Mouse (Mus musculus) G1E (cell line): ENCODE results near the gene Ube2cbp. TPM values are rescaled to one million over a fixed set of nuclear protein-coding genes. Genes with fewer than 3 reads are reported as not detected.

Source experiments
- ATAC-seq: 2 replicates; pipeline ENCODE4 v1.8.0; 2016; ENCODE audit warnings: mild to moderate bottlenecking; ENCODE audit not compliant: insufficient number of reproducible peaks, poor library complexity, low FRiP score, severe bottlenecking; ENCODE audit errors: extremely low read depth
- DNase-seq: peaks from one replicate; pipeline ENCODE4 v3.0.0; 2012; ENCODE audit warnings: low spot score
- H3K27me3 ChIP-seq: 2 replicates; pipeline ENCODE4 v1.6.1; 2012; ENCODE audit warnings: mild to moderate bottlenecking, low read length, inconsistent platforms; ENCODE audit not compliant: insufficient read depth
- H3K36me3 ChIP-seq: replicated peaks from 2 replicates; pipeline ENCODE3; 2012; ENCODE audit warnings: mild to moderate bottlenecking, inconsistent platforms
- H3K4me1 ChIP-seq: 2 replicates; pipeline ENCODE4 v1.6.1; 2012; ENCODE audit warnings: low read depth, low read length, inconsistent platforms, mixed read lengths; ENCODE audit not compliant: insufficient read depth
- H3K4me3 ChIP-seq: 2 replicates; pipeline ENCODE4 v1.5.1; 2012; ENCODE audit warnings: low read depth, mild to moderate bottlenecking, inconsistent platforms, low read length, moderate library complexity, mixed read lengths
- H3K9me3 ChIP-seq: replicated peaks from 2 replicates; pipeline ENCODE4 v1.6.1; 2012; ENCODE audit warnings: inconsistent platforms
- CTCF ChIP-seq: IDR thresholded peaks from 2 replicates; pipeline ENCODE4 v1.5.1; 2012; ENCODE audit warnings: low read depth, low read length, inconsistent platforms, mixed read lengths
- GATA1 ChIP-seq: IDR thresholded peaks from 2 replicates; pipeline ENCODE4 v1.6.1; 2012; ENCODE audit warnings: borderline replicate concordance, low read length, inconsistent platforms, mixed read lengths
- GATA2 ChIP-seq: IDR thresholded peaks from 2 replicates; pipeline ENCODE4 v1.6.1; 2012; ENCODE audit warnings: low read depth, low read length, inconsistent platforms, borderline replicate concordance
- POLR2AphosphoS5 ChIP-seq: IDR thresholded peaks from 2 replicates; pipeline ENCODE4 v1.6.1; 2012; ENCODE audit warnings: low read depth, low read length, inconsistent platforms; ENCODE audit not compliant: insufficient replicate concordance
- TAL1 ChIP-seq: conservative IDR thresholded peaks from 2 replicates; pipeline ENCODE4 v1.6.1; 2012; ENCODE audit warnings: low read depth, low read length, inconsistent platforms, mixed read lengths
- polyA plus RNA-seq: library from polyadenylated mRNA; stranded (reverse); fragments of >175 nt; gene quantifications from 2 replicates; pipeline ENCODE4 v1.2.3, GENCODE M21; 2012
- total RNA-seq, 2 experiments: library from RNA; stranded (forward) in 1 of 2; stranded (reverse) in 1 of 2; fragments of 200-1000 nt in 1 of 2; fragments of >200 nt in 1 of 2; fragmentation: Nextera tagmentation in 1 of 2; gene quantifications; 2 replicates each; pipeline ENCODE4 v1.2.3; 2014 to 2017

The Ube2cbp gene
- total and polyA plus RNA-seq, 3 experiments = 2.2 to 4.2 (median 2.3) TPM

DNA sequence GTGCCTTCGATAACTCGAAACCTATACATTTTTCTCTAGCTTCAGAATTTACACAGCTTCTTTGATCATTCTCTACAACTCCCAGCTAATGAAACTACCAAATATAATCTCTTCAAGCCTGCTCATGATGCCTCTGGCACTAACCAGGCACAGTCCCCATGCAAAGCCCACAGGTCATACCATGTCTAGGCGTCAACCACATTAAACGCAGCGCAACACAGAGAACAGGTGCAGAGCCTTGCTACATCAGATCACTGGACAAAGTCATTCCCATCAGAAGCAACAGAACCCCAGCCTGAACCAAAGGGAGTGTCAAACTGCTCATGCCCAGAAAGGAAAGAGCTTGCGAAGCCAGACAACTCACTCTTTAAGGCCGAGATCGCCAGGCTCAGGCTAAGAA is 28.1 kb downstream of the Ube2cbp start:
- H3K4me3 ChIP-seq = no peak overlapping the region
- TF ChIP-seq TAL1 (no peak), CTCF (no peak), GATA1 (no peak), POLR2AphosphoS5 (no peak), GATA2 (no peak)
- no peaks in the 10 kb centered on the region for H3K4me1 ChIP-seq
- DNase-seq (no peak), ATAC-seq (no peak)
- no peaks in the 10 kb centered on the region for H3K9me3 ChIP-seq
- no peaks in the 10 kb centered on the region for H3K36me3 ChIP-seq
- H3K27me3 ChIP-seq = no peaks in the 10 kb centered on the region

DNA sequence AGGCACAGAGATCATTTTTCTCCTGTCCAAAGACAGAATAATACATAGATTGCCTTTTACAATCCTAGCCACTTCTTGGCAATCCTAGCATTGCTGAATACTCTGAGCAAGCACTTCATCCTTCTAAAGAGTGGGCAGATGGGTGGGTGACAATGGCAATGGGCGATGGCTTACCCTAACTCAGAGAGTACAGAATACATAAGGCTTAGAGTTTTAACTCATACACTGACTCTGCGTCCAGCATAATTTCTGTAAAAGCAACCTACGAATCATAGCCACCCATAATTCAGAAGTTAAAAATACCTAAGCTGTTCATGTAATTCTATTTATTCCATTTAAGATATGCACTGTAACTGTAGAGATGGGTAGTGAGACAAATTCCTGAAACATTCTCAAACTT is 29.2 kb downstream of the Ube2cbp start:
- no peaks in the 10 kb centered on the region for H3K9me3 ChIP-seq
- no peak for ATAC-seq

GRCm38 (mm10) chr9:86423331-86423730 is 41.4 kb downstream of the Ube2cbp start:
- Histone ChIP-seq H3K4me1 (no peaks in the 10 kb centered on the region), H3K36me3 (no peaks in the 10 kb centered on the region), H3K9me3 (no peaks in the 10 kb centered on the region), H3K27me3 (no peaks in the 10 kb centered on the region), H3K4me3 (no peak overlapping the region)
- DNase-seq (no peak), ATAC-seq (no peak)
- TF ChIP-seq TAL1 = no peak
- no peak for TF ChIP-seq CTCF
- TF ChIP-seq POLR2AphosphoS5 = no peak
- no peak for TF ChIP-seq GATA2
- TF ChIP-seq GATA1 = no peak

More for the DNA sequence above, 29.2 kb downstream of the Ube2cbp start:
- no peak for DNase-seq
- no peak overlapping the region for H3K4me3 ChIP-seq
- no peaks in the 10 kb centered on the region for H3K4me1 ChIP-seq
- H3K27me3 ChIP-seq = no peaks in the 10 kb centered on the region
- H3K36me3 ChIP-seq = no peaks in the 10 kb centered on the region
- TF ChIP-seq CTCF = no peak
- TF ChIP-seq POLR2AphosphoS5 = no peak
- TF ChIP-seq TAL1 = no peak
- no peak for TF ChIP-seq GATA2
- no peak for TF ChIP-seq GATA1

- TF ChIP-seq CTCF (no peak), POLR2AphosphoS5 (no peak), GATA2 (no peak), TAL1 (no peak)
- no peak overlapping the region for H3K4me3 ChIP-seq
- H3K36me3 ChIP-seq = no peaks in the 10 kb centered on the region
- no peaks in the 10 kb centered on the region for H3K9me3 ChIP-seq
- DNase-seq (no peak), ATAC-seq (no peak)
- H3K27me3 ChIP-seq = no peaks in the 10 kb centered on the region
- no peaks in the 10 kb centered on the region for H3K4me1 ChIP-seq
These were observed 45.4 kb downstream of the Ube2cbp start for GRCm38 (mm10) chr9:86419366-86419765.

GRCm38 (mm10) chr9:86417971-86418370 is 46.8 kb downstream of the Ube2cbp start:
- Histone ChIP-seq H3K4me1 (no peaks in the 10 kb centered on the region), H3K36me3 (no peaks in the 10 kb centered on the region), H3K4me3 (no peak overlapping the region), H3K27me3 (no peaks in the 10 kb centered on the region), H3K9me3 (no peaks in the 10 kb centered on the region)
- DNase-seq = no peak
- TF ChIP-seq GATA2 (no peak), POLR2AphosphoS5 (no peak), TAL1 (no peak), GATA1 (no peak), CTCF (no peak)
- no peak for ATAC-seq

DNA sequence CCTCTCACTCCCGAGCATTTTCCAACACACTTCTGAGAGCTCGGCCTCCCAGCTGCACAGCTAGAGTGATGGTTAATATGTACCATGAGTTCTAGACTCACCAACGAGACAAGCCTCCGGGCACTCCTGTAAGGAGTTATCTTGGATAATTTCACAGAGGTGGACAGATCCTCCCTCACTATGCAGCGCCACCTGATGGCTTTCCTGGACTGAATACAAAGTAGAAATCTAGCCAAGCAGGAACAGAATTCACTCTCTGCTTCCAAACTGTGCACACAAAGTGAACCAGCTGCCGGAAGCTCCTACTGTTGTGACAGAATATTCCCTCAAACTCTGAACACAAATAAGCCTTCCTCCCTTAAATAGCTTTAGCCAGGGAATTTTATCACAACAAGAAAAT is 69.0 kb downstream of the Ube2cbp start:
- Histone ChIP-seq H3K9me3 (no peaks in the 10 kb centered on the region), H3K27me3 (no peaks in the 10 kb centered on the region), H3K4me1 (no peaks in the 10 kb centered on the region), H3K4me3 (no peak overlapping the region), H3K36me3 (no peaks in the 10 kb centered on the region)
- TF ChIP-seq GATA1 = no peak
- no peak for TF ChIP-seq TAL1
- TF ChIP-seq CTCF = no peak
- no peak for TF ChIP-seq POLR2AphosphoS5
- no peak for TF ChIP-seq GATA2
- ATAC-seq (no peak), DNase-seq (no peak)
